Mouse (Mus musculus) urinary bladder, postnatal 25 days (tissue): Measurements from ENCODE around the gene Gdpd3.

Experiments
- DNase-seq: peaks from one replicate; pipeline ENCODE4 v3.0.0; 2022; ENCODE audit warnings: low spot score

Gene Gdpd3

DNA sequence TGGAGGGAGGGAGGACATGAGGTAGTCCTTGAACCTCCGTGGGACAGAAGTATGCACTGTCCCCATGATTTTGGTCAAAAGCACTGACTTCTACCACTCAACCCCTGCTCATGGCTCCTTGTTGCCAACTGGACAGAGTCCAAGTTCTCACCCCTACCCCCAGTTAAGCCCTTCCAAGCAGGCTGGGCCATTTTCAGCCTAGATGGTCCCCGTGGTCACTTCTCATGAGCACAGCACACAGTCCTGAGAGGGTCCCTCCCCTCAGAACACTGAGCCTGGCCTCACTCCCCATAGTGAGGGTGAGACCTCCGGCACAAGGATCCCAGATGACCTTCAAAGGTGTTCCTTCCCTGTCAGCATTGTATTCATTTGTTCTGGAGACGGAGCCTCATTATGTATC is 23.0 kb downstream of the Gdpd3 start:
- DNase-seq = no peak

DNA sequence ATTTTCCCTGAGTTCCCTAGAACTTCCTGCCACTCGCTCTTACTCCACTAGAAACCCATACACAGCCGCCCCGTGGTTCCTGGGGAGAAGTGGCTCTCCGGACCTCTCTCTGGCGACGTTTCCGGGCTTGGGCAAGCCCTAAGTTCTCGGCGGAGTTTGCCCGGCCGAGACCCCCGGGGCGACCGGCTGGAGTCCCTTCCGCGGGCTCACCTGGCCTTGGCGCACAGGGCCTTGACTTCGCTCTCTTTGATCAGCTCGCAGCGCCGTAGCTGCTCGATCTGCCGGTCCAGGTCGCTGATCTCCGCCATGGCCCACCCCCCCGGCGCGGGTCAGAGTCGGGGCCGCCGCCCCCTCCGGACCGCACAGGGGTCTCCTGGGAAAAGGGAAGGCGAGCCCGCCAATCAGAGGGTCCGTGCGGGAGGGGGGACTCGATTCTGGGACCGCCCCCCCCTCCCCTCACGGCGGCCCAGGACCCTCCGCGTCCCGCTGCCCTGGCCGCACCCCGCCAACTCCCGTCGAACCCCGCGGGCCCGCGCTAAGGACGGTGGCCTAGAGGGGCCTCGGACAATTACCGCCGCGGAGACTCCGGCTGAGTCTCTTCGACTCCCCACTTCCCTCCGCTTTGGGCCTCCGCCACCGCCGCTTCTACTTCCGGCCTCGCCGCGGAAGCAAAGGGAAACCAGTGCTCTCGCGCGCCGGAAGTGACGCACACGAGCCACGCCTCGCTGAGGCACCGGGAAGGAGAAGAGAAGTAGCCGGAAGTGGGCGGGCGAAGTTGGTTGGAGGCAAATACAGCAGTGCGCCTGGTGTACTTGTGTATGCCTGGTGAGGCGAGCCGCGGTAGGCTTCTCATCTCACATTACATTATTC is 26.0 kb downstream of the Gdpd3 start, which contains the start of gene Ppp4c:
Ppp4c (minus strand) TSS at position 646 of the 870 bp plus-strand sequence.
- peak; percentile 94 for DNase-seq

DNA sequence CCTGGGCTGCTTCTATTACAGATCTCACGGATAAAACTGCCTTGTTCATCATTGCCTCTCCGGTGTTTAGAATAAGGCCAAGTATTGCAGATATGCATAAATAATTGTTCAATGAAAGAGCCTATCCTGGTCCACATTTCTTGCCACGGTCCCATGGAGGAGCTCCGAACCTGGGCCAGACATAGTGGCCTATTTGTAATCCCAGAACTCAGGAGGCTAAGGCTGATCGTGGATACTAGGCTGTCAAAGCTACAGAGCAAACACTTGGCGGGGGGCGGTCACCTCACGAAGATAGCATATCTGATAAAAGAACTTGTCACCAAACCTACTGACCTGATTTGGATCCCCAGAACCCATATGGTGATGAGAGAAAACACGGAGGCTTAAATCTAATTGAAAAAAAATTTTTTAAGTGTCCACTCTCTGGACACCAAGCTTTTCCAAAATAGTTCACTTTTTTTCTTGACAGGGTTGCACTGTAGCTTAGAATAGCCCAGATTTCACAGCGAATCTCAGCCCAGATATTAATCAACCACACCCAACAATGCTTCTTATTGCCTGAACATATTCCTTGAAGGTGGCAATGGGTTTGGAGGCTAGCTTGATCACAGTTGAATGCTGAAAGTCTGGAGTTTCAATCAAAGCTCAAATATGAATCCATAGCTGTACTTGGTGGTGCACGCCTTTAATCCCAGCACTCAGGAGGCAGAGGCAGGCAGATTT is 26.7 kb downstream of the Gdpd3 start:
- DNase-seq = no peak

DNA sequence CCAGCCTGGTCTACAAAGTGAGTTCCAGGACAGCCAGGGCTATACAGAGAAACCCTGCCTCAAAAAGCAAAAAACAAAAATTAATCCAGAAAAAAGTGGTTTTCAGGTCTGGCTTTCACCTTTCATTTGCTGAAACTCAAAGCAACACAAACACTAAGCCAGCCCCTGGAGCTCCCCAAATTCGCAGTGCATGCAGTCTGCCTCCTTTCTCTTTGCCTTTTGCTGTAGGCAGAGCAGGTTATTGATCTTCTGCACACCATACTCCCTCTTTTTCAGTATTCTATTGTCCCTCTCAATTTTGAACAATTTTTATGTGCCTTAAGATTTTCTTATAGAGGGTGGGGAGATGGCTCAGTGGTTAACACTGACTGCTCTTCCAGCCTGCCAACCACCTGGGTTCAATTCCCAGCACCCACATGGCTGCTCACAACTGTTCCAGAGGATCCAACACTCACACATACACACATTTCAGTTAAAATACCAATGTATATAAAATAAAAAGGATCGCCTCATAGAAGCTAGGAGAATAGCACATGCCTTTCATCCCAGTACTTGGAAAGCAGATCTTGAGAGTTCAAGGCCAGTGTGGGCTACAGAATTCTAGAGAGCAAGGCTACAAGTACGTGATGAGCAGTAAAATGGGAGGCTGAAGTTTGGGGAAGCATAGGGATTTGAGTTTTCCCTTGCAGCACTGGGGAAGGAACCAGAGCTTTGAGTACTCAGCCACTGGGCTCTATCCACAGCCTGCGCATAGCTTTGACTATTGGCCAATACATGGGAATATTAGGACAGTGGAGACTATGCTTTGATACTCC is 27.5 kb downstream of the Gdpd3 start:
- no peak for DNase-seq

DNA sequence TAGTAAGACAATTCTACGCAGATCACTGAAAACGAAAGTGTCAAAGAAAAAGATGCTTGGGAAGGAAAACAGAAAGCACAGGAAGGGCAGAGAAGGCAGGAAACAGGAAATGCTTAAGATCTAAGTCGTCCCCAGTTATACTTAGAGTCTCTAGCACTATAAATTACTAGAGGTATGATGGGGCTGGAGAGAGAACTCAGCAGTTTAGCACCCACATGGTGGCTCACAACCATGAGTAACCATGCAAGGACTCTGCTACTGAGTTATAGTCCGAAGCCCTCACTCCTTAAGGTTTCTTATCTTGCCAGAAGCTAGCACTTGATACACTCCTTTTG is 28.1 kb downstream of the Gdpd3 start:
- DNase-seq = no peak

DNA sequence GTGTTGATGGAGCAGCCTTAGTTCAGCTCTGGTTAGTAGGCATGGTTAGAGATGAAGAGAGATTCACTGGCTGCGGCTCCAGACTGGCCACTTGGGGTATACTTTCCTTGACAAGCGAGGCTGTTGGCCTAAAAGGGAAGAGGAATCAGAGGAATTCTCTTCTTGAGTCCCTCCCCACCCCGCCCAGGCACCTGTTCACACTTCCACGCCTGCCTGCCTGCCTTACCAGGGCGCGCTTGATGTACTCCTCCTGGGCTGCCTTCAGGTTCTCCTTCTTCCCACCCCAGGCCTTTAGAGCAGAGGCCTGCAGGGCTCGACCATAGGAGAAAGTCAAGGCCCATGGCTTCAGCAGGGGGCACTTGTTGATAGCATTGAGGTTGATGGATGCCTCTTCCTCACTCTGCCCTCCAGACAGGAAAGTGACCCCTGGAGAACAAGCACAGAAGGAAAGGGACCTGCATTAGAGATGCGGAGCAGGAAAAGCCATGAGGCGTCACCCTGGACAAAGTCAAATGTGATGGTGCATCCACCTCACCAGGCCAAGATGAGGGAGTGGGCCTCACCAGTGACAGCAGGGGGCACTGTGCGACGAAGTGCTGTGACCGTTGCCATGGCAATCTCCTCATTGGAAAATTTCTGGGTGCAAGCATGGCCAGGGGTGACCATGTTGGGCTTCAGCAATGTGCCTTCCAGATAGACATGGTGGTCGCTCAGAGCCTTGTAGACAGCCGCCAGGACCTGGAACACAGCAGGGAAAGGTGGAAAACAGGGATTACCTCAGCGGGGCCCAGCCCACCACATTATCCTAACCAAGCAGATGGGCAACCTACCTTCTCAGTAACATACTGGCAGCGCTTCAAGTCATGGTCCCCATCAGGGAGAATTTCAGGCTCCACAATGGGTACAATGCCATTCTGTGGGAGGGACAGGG is 29.5 kb downstream of the Gdpd3 start:
- no peak for DNase-seq

DNA sequence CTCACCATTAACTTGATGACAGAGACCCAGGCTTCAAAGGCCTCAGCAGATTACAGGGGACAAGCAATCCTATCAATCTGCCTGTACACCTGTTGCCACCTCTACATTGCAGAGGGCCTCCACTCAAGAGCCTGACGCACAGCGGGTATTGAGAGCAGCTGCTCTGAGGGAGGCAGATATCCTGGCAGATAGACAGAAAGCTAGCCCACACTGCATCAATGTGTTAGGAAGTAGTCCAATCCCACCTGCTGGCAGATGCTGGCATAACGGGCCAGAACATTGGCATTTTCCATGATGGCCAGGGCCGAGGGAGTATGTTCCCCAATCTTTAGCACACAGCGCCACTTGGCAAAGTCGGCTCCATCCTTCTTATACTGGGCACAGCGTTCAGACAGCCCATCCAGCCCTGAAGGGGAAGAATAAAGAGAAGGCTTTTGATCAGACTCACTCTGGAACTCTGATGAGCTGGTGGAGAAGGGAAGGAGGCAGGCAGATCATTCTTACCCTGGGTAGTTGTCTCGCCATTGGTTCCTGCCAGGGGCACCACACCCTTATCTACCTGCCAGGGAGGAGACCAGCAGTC is 30.3 kb downstream of the Gdpd3 start:
- DNase-seq = no peak

DNA sequence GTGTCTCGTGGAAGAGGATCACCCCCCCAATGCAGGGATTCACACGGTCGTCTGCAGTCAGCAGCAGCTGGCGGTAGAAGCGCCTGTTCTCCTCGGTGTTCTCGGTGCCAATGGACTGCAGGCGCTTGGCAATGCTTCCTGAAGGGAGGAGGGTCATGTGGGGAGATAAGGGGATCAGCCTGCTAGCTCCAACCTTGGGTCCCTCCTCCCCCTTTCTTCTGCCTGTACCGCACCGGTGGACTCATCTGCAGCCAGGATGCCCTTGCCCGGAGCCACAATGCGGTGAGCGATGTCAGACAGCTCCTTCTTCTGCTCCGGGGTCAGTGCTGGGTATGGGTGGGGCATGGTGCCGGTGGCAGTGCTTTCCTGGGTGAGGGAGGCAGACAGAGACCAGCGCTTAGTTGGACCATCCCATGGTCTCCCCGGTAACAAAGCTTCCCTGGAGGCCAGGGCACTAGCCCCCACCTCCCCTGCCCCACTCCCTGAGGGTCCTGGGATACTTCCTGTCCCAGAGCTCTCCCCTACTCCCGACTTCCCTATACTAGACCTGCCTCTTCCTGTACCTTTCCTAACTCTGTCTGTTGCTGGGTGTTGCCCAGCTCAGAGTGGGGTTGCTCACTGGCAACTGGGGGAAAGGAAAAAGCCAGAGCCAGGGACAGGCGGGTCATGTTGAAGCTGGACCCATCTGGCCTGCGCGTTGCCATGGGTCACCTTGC is 31.4 kb downstream of the Gdpd3 start, which contains the start of gene Fam57b:
Fam57b (plus strand) TSS at position 258 of the 716 bp plus-strand sequence.
- DNase-seq = no peak

DNA sequence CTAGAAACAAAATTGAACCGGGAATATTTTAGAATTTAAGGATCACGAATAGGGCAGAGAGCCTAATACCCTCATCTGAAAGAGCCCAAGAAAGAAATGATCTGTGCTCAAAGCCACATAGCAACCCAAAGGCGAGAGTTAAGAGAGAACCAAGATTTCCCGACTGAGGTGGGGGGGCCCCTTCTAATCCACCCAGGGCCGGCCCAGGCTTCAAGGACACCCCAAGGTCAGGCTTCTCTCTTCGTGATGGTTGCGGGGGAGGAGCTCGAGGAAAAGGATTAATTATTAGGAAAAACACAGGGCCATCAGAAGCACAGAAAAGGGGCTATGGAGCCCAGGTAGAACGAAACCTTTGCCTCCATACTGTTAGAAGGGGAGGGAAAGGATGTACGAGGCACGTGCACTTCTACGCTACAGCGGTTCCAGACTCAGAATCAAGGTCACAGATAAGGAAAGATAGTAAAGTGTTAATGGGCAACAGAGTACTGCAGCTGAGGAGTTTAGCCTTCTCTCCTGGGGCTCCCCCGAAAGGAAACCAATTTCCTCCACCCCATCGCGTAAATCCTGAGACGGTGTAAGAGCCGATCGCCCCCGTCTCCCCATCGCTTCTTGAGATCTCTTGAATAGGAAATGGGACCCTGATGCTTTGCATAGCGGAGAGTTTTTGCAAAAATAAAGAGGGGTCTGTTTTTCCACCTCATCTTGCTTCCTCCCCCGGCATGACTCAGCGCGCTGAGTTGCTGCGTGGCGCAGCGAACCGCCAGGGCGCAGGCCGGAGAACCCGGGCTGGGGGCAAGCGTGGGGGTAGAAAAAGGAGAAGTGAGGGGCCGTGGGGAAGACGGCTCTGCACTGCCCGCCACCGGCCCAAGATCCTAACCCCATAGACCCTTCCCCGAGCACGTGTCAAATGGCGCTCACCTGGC is 32.3 kb downstream of the Gdpd3 start:
- no peak for DNase-seq

DNA sequence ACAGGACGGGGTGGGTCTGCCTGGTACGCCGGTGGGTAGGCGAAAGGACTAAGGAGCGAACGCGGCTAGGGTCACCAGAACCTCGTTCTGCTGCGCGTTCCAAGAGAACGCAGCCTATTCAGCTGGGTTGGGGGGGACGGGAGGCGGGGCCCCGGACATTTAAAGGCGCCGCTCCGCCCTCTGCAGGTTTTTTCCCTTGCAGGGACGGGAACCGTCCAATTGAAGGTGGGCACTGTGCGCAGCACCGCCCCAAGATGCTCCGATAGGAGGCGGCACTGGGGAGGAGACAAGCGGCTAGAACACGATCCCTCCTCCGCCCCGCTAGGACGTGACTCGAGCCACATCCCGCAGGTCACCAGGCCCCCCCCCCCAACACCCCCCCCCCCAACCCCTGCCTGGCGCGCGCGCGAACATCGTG is 32.9 kb downstream of the Gdpd3 start:
- peak; percentile 87 for DNase-seq

DNA sequence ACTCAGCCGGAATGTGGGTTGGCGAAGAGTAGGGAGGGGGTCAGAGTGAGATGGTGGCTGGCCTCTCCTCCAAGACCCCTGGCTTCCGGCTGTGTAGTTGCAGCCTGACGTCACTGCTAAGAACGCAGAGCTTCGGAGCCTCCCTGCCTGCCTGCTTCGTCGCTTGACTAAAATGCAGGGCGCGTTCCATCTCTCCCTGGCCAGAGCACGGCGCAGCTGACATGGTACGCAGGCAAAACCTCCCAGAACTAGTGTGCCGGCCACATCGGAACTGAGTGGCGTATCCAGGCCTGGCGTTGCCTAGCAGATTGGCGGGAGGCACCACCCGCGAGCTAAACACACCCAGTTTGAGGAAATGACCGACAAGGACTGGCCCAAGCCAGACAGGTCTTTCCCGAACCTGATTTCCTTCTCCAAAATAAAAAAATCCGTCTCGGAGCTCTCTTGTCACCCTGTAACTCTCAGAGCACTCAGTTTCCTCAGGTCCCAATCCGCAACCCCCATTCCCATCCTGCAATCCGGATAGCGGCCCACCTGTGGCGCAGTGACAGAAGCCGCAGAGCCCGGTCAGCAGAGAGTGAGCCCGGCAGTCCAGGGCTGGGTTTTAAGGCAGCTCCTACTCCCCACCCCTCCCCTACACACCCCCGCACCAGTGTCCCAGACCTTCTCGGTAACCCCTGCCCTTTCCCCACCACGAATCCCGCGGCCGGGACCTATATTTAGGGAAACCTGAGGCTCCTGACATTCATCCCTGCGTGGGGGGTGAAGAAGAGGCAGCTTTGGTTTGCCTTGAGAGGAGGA is 33.5 kb downstream of the Gdpd3 start:
- DNase-seq = peak; percentile 70

DNA sequence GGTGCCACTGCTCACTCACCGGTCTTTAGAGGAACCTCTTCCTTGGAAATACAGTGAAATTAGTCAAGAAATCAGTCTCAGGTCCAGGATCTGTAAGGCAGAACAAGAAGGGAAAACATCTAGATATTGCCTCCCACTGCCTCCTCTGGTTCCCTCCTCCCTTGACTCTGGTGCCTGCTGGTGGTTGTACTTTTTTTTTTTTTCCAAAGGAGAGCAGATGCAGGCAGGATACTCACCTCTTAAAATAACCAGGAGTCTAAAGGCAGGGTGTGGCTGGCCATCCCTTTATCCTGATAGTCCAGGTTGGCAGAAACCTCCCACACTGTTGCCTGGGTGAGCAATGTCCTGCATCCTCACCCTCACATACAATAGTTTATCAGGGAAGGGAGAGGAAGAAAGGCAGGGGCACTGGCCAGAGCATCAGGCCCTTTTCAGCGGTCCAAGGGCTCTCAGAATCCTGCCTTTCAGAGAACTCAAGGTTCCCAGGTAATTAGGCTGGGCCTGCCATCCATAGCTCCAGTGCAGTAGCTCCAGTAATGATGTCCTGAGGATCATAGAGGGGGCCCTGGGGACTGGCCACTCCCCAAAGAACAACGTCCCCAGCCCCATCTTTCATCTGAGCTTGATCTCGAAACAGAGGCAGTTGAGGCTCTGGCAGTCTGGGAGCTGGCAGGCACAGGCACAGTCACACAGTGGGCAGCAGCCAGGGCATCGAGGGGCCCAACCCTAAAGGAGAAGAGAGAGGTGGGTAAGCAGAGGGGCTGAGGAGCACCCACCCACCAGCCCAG is 34.3 kb downstream of the Gdpd3 start:
- DNase-seq = no peak

DNA sequence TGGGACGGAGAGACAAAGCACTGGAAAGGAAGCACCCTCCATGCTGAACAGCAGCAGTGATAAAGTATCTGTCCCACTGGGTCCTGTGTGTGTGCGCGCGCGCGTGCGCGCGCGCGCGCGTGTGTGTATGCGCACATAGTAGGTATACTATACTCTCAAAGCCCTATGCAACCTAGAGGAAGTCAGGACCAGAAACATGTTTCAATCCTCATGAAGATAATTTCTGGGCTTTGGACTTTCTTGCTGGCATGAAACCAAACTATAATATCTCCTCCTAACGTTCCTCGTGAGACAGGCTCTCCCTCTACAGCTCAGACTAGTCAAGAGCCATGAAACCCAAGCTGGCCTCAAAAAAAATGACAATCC is 34.9 kb downstream of the Gdpd3 start:
- no peak for DNase-seq

DNA sequence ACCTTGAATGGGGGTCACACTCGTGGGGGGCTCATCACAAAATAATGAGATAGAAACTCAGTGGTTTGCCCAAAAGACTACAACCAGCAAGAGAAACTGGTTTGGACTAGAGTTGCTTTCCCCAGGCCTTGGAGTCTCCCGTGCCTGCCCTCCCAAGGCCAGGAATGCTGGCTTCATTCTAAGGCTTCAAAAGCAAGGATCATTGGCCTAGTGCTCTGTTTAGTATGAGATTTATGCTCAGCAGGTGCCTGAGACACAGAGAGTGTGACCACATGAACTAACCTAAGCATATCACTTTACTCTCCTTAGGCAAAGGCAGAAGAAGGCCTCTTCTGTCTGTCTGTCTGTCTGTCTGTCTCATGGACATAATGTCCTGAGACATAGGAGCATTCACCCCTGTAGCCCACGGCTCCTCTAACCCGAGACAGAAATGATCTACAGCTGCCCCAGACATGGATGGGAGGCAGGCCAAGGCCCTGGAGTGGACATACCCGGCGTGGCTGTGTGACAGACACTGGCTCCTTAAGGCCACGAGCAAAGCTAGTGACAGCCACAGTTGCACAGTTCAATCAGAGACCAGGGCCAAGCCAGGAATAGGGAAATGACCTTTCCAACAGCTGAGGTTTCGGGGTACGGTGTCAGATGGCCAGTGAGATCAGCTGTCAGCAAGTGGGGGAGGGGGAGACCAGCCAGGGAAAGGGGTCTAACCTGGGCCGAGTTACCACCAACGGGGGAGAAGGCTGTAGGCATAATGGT is 36.2 kb downstream of the Gdpd3 start:
- DNase-seq = no peak

DNA sequence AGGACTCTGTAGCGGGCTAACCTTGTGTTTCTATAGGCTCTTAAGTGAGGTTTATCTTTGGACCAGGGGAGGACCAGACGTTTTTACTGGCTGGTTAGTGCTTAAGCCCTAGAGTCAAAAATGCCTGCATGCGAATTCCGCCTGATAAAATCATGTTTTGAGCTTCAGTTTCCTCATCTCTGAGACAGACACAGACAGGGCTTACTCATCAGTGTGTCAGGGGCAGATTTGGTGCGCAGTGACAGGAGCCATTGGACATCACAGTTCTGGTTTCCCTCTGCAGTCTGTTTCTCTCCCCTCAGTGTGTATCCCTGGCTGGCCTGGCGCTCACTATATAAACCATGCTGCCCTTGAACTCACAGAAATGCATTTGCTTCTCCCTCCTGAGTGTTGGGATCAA is 37.0 kb downstream of the Gdpd3 start:
- DNase-seq = no peak

DNA sequence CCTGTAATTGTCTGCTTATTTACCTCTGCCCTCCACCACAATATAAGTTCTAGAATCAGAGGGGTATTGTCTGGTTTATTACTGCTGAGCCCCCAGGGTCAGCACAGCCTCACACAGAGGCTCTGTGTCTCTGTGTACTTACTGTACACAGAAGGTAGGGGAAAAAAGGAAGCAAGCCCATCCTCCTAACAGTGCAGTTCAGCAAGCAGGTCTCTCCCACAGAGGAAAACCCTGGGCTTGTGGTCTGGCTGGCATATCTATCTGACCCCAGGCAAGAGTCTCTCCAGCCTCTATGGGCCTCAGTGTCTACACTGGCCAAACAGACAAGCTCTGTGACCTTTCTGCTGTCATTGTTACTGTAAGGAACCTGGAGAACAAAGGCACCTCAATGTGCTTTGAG is 37.6 kb downstream of the Gdpd3 start:
- DNase-seq = no peak

DNA sequence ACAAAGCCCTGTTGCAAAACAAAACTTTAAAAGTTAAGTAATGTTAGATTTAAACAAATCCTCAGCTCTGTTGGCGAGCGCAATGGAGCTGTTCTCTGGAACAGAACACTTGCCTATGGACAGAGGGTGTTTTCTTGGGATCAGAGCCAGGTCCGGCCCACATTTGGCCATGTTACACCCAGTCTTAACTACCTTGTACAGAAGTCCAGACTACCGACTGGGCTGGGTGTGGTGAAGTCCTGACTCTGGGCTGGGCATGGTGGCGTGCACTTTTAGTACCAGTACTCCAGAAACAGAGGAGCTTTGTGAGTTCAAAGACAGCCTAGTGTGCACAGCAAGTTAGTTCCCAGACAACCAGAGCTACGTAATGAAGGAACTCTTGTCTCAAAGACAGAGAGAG is 40.8 kb downstream of the Gdpd3 start:
- DNase-seq = no peak
